ENCODE assay signal across 28 mouse cellular contexts in genomic region chr10:92998536-92998935, GRCm38 (mm10).
"Had no signal": no experiment of that assay in that cellular context is flagged by ENCODE, and none has a peak within 500 bp of the region (broad histone marks: within the 10 kb centered on the region; RNA-seq: fewer than 3 reads in every experiment).

No protein-coding gene starts in this region.

- H3K4me2 ChIP-seq: embryonic facial prominence, embryonic 12.5 days; embryonic facial prominence, embryonic 13.5 days; embryonic facial prominence, embryonic 15.5 days; forebrain, embryonic 12.5 days; forebrain, embryonic 13.5 days; forebrain, embryonic 15.5 days had no signal

- DNase-seq: cerebellum, adult 2 months; cerebellum, adult 8-10 months; cerebellum, adult 9-10 months; cerebellum, adult 9-11 months; cerebellum, postnatal 10 days; cerebellum, postnatal 14 days; cerebellum, postnatal 25 days; cerebellum, postnatal 36 days; embryo, embryonic 11 days; forebrain, postnatal 0 days; gastrocnemius, adult 2 months; gastrocnemius, postnatal 10 days; gastrocnemius, postnatal 14 days; gastrocnemius, postnatal 25 days; gastrocnemius, postnatal 36 days; heart, adult 18-20 months; heart, adult 2 months had no signal

- H3K36me3 ChIP-seq: embryonic facial prominence, embryonic 10.5 days; embryonic facial prominence, embryonic 12.5 days; embryonic facial prominence, embryonic 13.5 days; embryonic facial prominence, embryonic 15.5 days; forebrain, embryonic 10.5 days; forebrain, embryonic 12.5 days; forebrain, embryonic 15.5 days had no signal

- ATAC-seq: forebrain, embryonic 13.5 days; forebrain, embryonic 14.5 days; forebrain, embryonic 15.5 days; forebrain, embryonic 16.5 days; forebrain, postnatal 0 days had no signal

- H3K4me1 ChIP-seq: embryonic facial prominence, embryonic 10.5 days; embryonic facial prominence, embryonic 12.5 days; embryonic facial prominence, embryonic 13.5 days; embryonic facial prominence, embryonic 15.5 days; forebrain, embryonic 10.5 days; forebrain, embryonic 12.5 days; forebrain, embryonic 13.5 days; forebrain, embryonic 15.5 days had no signal

- H3K27me3 ChIP-seq: embryonic facial prominence, embryonic 12.5 days; embryonic facial prominence, embryonic 13.5 days; embryonic facial prominence, embryonic 15.5 days; forebrain, embryonic 12.5 days; forebrain, embryonic 13.5 days; forebrain, embryonic 15.5 days had no signal

- H3K4me3 ChIP-seq: embryonic facial prominence, embryonic 10.5 days; embryonic facial prominence, embryonic 12.5 days; embryonic facial prominence, embryonic 13.5 days; embryonic facial prominence, embryonic 15.5 days; erythroblast, embryonic 14.5 days; forebrain, embryonic 10.5 days; forebrain, embryonic 12.5 days; forebrain, embryonic 13.5 days; forebrain, embryonic 15.5 days; gastrocnemius, adult 2 months; heart, adult 2 months had no signal

- H3K27ac ChIP-seq: embryonic facial prominence, embryonic 10.5 days; embryonic facial prominence, embryonic 12.5 days; embryonic facial prominence, embryonic 13.5 days; embryonic facial prominence, embryonic 15.5 days; forebrain, embryonic 10.5 days; forebrain, embryonic 12.5 days; forebrain, embryonic 13.5 days; forebrain, embryonic 15.5 days; gastrocnemius, adult 2 months; heart, adult 2 months had no signal

- H3K9ac ChIP-seq: embryonic facial prominence, embryonic 12.5 days; embryonic facial prominence, embryonic 13.5 days; embryonic facial prominence, embryonic 15.5 days; forebrain, embryonic 12.5 days; forebrain, embryonic 13.5 days; forebrain, embryonic 15.5 days; forebrain, postnatal 0 days had no signal

- H3K9me3 ChIP-seq: embryonic facial prominence, embryonic 10.5 days; embryonic facial prominence, embryonic 12.5 days; embryonic facial prominence, embryonic 13.5 days; embryonic facial prominence, embryonic 15.5 days; forebrain, embryonic 10.5 days; forebrain, embryonic 12.5 days; forebrain, embryonic 13.5 days; forebrain, embryonic 15.5 days had no signal
